Mouse (Mus musculus) hematopoietic multipotent progenitor cell, adult 10-12 weeks (in vitro differentiated cells): ENCODE measurements around the gene Arl6ip4. TPM values are rescaled to one million over a fixed set of nuclear protein-coding genes. Genes with fewer than 3 reads are reported as not detected.

Source experiments
- polyA plus RNA-seq: library from polyadenylated mRNA; stranded (reverse); fragments of >175 nt; gene quantifications from 2 replicates; pipeline ENCODE4 v1.2.3, GENCODE M21; 2012; ENCODE audit warnings: low replicate concordance

Arl6ip4 gene
- polyA plus RNA-seq, result 61.9 and 70.4 TPM in 2 replicates

DNA sequence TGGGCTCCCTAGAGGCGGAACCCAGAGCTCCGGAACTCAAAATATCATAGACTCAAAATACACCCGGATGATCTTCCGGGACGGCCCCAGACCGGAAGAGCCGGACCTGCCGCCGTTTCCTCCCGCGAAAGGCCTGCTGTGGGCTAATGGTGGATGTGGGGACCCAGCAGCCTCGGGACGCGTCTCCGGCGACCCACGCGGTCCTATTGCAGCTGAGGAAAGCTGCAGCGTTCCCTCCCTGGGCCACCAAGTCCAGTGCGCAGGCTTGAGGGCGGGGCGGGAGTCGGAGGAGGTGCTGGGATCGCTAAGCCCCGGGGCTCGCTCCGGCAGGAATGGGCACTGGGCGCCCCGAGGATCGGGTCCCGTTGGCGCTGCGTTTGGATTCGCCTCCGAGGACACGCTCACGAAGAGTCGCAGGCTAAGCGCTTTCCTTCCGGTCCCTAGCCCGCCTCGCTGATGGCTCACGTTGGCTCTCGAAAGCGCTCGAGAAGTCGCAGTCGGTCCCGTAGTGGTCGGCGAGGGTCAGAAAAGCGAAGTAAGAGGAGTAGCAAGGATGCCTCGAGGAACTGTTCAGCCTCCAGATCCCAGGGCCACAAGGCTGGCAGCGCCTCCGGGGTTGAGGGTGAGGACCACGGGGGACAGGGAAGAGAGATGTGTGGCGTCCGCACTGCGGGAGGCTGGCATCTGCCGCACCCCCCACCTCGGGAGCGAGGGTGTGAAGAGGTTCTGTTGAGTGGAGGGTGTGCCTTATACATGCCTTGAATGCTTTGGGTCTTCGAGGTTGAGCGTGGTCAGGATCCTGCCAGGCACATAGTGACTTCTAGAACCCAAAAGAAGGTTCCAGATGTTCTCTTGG lies at the start of gene Arl6ip4:
Arl6ip4 (plus strand) TSS at position 100 of the 856 bp plus-strand sequence.

DNA sequence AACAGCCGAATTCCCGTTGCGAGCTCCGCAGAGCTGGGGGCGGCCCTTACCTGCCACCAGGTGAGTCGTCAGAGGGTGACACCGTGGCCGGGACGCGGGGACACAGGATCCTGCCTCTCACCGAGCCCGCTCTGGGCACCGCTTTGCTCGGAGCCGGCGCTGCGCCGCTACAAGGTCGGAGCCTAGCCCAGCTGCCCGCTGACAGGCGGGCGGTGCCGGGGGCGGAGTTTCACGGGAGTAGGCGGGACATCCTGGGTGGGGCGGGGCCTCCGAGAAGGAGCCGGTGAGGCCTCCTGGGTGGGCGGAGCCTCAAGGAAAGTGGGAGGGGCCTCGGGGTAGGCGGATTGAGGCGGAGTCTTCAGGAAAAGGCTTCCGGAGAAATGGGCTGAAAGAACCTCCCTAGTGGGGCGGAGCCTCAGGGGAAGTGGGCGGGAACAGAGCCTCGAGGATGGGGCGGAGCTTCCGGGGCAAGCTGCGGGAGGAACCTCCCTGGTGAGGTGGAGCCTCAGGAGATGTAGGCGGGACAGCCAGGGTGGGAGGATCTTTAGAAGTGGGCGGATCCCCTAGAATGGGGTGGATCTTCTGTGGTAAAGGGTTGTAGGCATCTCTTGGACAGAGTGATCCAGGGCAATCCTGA lies 20.2 kb upstream of the Arl6ip4 start, which contains the start of gene Abcb9:
Abcb9 (minus strand) TSS at position 203 of the 637 bp plus-strand sequence.

DNA sequence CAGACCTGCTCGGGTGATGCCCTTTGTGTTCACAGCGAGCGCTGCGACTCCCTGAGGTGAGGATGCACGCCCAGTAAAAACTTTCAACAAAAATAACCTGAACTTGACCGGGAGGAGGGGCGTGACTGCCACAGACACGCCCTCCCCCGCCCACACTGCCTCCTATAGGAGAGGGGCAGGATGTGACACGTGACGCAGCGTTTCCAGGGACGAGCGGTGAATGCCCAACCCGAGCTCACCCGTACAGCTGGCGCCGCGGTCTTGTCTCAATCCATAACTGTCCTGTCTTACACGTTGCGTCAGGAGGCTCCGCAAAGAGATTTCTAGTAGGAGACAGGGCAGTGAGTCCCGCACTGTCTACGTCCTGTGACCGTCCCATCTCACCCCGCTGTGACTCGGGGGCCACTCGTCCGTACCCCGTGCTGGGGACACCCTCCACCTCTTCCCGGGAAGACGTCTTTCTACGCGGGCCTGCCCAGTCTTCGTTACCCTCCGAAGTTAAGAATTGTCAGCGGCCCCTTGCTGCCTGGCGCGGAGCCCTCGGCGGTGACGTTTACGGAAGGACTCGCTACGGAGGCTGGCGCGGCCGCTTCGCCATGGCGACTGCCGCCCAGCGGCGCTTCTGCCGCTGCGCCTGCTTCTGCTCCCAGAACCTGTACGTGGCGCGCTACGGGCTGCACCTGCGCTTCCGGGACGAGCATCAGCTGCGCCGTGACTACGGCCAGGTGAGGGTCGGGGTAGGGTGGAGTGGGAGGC lies 4.0 kb upstream of the Arl6ip4 start, which contains the start of gene Ogfod2:
Ogfod2 (plus strand) TSS at position 556 of the 756 bp plus-strand sequence.

Other genes starting within 250 kb of the Arl6ip4 start
- 0.04 TPM in 1 of 2 replicates, not detected in the other for gene Hcar1, start 236.1 kb upstream of the Arl6ip4 start, polyA plus RNA-seq
- 53.6 and 56.4 TPM in 2 replicates for gene Denr, start 208.9 kb upstream of the Arl6ip4 start, polyA plus RNA-seq
- not detected in 2 replicates for gene Gm43518, start 188.7 kb upstream of the Arl6ip4 start, polyA plus RNA-seq
- gene Ccdc62, start 185.4 kb upstream of the Arl6ip4 start, polyA plus RNA-seq, result 5.2 and 9.3 TPM in 2 replicates
- 118 and 180 TPM in 2 replicates for gene Hip1r, start 142.5 kb upstream of the Arl6ip4 start, polyA plus RNA-seq
- 221 and 506 TPM in 2 replicates for gene Vps37b, start 83.8 kb upstream of the Arl6ip4 start, polyA plus RNA-seq
- 14.4 and 20.3 TPM in 2 replicates for gene Abcb9, start 20.3 kb upstream of the Arl6ip4 start, polyA plus RNA-seq
- gene Ogfod2, start 3.8 kb upstream of the Arl6ip4 start, polyA plus RNA-seq, result 48.9 and 92.4 TPM in 2 replicates
- 61.4 and 81.9 TPM in 2 replicates for gene Pitpnm2, start 133.7 kb downstream of the Arl6ip4 start, polyA plus RNA-seq
- gene Mphosph9, start 211.9 kb downstream of the Arl6ip4 start, polyA plus RNA-seq, result 2.8 and 7.4 TPM in 2 replicates
- 1.3 and 5.6 TPM in 2 replicates for gene 2810006K23Rik, start 212.0 kb downstream of the Arl6ip4 start, polyA plus RNA-seq
- gene Cdk2ap1, start 247.0 kb downstream of the Arl6ip4 start, polyA plus RNA-seq, result 84.3 and 115 TPM in 2 replicates